Mouse (Mus musculus): ENCODE results near the gene Rnf113a2.

DNA sequence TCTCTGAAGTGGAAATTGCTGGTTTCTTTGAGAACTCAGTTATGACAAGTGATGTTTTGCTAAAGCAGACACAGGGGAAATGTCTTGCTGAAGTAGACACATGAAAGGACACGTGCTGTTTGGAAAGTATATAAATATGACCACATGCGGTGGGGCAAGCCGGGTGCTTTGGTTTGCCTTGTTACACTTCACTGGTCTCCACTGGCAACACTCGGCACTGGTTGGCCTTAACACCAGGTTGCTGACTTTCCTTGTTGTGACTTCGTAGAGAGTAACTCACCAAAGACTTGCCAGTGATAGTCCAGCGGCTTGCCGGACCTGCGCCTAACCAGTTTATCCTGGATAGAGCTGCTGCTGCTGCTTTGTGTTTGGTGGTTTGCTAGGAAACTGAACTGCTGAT is 28.9 kb upstream of the Rnf113a2 start:
- no peak for TF ChIP-seq CTCF (IDR thresholded peaks at IDR 0.05; ENCODE audit: borderline replicate concordance, extremely low read depth, insufficient read depth, insufficient read length)
- TF ChIP-seq POLR2A (IDR thresholded peaks at IDR 0.05; ENCODE audit: borderline replicate concordance, extremely low read depth, insufficient read depth, insufficient read length, poor library complexity, severe bottlenecking): no peak
